Mouse (Mus musculus) heart, adult 2 months (tissue): ENCODE measurements at regions not wholly inside any gene's neighbourhood (a gene's known extent, or its start where the extent isn't known, plus 50 kb on each side); places are given as distances from the start of the nearest gene placed in this dataset.

Experiments used
- DNase-seq, 2 experiments: peaks; one replicate each; pipeline ENCODE4 v3.0.0; 2021
- H3K27ac ChIP-seq: fragments of 200-600 bp; 2 replicates; pipeline ENCODE4 v1.8.1; 2022
- H3K27me3 ChIP-seq: fragments of 200-500 bp; 2 replicates; pipeline ENCODE4 v1.6.1; 2012; ENCODE audit warnings: mild to moderate bottlenecking, low read length, inconsistent platforms, mixed read lengths; ENCODE audit not compliant: control insufficient read depth, insufficient read depth
- H3K36me3 ChIP-seq: fragments of 200-500 bp; 2 replicates; pipeline ENCODE4 v1.6.1; 2012; ENCODE audit warnings: low read length, inconsistent platforms; ENCODE audit not compliant: control insufficient read depth, insufficient read depth
- H3K4me1 ChIP-seq: fragments of 200-500 bp; 2 replicates; pipeline ENCODE4 v1.6.1; 2011; ENCODE audit warnings: low read length; ENCODE audit not compliant: control insufficient read depth, insufficient read depth
- H3K4me3 ChIP-seq: fragments of 200-600 bp; 2 replicates; pipeline ENCODE4 v1.8.1; 2022
- H3K79me2 ChIP-seq: fragments of 200-500 bp; replicated peaks from 2 replicates; pipeline ENCODE4 v1.6.1; 2012; ENCODE audit warnings: mild to moderate bottlenecking, inconsistent platforms, low read length, moderate library complexity, mixed read lengths; ENCODE audit not compliant: control insufficient read depth, insufficient read depth
- H3K9ac ChIP-seq: fragments of 200-500 bp; 2 replicates; pipeline ENCODE4 v1.6.1; 2012; ENCODE audit warnings: low read depth, mild to moderate bottlenecking, control low read depth, inconsistent platforms, low read length, mixed read lengths
- CTCF ChIP-seq: fragments of 200-600 bp; IDR thresholded peaks from 2 replicates; pipeline ENCODE4 v1.8.1; 2022; ENCODE audit warnings: antibody characterized with exemption, mild to moderate bottlenecking, moderate library complexity
- EP300 ChIP-seq: fragments of 200-500 bp; IDR thresholded peaks from 2 replicates; pipeline ENCODE4 v1.6.1; 2011; ENCODE audit warnings: low read depth, low read length, control low read depth; ENCODE audit not compliant: insufficient read depth
- POLR2A ChIP-seq: fragments of 200-500 bp; IDR thresholded peaks from 2 replicates; pipeline ENCODE4 v1.6.1; 2011; ENCODE audit warnings: mild to moderate bottlenecking, low read depth, low read length, control low read depth; ENCODE audit not compliant: insufficient read depth
- WGBS: fragments of 180-500 bp; shearing (Covaris S2); methylation state at CpG from one replicate; pipeline ENCODE4 v1.1.7; 2018; 5-methylcytosine and 5-hydroxymethylcytosine counted together
- intact Hi-C: fragments of 180-260 bp; cut with DNase I; formaldehyde crosslinking; loops from one replicate; pipeline ENCODE4 v1.15.1; 2025

- Histone ChIP-seq H3K4me1 (no peaks in the 10 kb centered on the region), H3K36me3 (no peaks in the 10 kb centered on the region), H3K27me3 (no peaks in the 10 kb centered on the region), H3K79me2 (no peaks in the 10 kb centered on the region), H3K4me3 (no peak overlapping the region), H3K9ac (no peak overlapping the region), H3K27ac (no peak overlapping the region)
- DNase-seq = no peak
- TF ChIP-seq EP300 = no peak
- TF ChIP-seq CTCF = no peak
- TF ChIP-seq POLR2A = no peak
- 72% methylated on average over 9 of the region's 9 CpGs for WGBS
- intact Hi-C loops = no loop called here
These were observed 130.3 kb downstream of the Barhl2 start for GRCm38 (mm10) chr5:106327592-106328150.

- Histone ChIP-seq H3K27ac (no peak overlapping the region), H3K27me3 (no peaks in the 10 kb centered on the region), H3K36me3 (no peaks in the 10 kb centered on the region), H3K9ac (no peak overlapping the region), H3K4me1 (no peaks in the 10 kb centered on the region), H3K79me2 (no peaks in the 10 kb centered on the region), H3K4me3 (no peak overlapping the region)
- intact Hi-C loops = no loop called here
- no peak for DNase-seq
- TF ChIP-seq POLR2A = no peak
- no peak for TF ChIP-seq EP300
- no peak for TF ChIP-seq CTCF
- WGBS = 43% methylated on average over 18 of the region's 18 CpGs
These were observed 135.3 kb downstream of the Barhl2 start for GRCm38 (mm10) chr5:106322574-106323215.

DNA sequence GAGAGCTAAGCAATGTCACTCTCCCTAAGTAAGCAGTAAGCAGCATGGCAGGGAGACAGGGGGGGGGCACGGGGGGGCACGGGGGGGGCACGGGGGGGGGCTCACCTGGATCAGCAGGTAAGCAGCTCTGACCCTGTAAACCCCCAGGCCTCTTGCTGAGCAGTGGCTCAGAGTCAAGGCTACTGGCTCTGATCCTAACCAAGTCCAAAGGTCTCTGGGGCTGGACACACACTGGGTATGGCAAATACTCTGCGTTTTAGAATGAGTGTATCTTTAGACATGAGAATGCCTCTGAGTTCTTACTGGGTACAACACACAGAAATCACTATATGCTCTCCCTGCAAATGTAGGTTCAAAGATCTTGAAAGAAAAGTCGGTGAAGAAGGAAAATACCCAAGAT, 136.5 kb downstream of the Barhl2 start:
- Histone ChIP-seq H3K4me1 (no peaks in the 10 kb centered on the region), H3K4me3 (no peak overlapping the region), H3K79me2 (no peaks in the 10 kb centered on the region), H3K27me3 (no peaks in the 10 kb centered on the region), H3K27ac (no peak overlapping the region), H3K36me3 (no peaks in the 10 kb centered on the region), H3K9ac (no peak overlapping the region)
- DNase-seq = no peak
- TF ChIP-seq CTCF (no peak), POLR2A (no peak), EP300 (no peak)
- WGBS = 40% methylated on average over 5 of the region's 5 CpGs
- intact Hi-C loops = no loop called here

DNA sequence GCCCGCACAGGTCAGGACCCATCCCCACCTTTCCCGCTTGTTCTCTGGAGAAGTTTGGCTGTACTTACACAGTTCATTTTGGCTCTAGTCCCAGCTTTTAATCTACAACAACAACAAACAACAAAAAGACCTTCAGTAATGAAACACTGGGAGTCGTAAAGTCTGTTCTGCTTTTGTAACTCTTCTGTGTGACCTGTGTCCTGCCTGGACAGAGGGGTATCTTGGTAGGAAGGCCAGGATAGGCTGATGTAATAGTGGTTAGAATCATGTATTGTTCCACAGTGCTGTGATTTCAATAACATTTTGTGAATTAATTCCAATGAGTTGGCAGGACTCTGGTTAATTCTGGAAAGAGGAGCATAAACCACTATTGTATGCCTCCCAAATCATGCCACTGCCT, 136.9 kb downstream of the Barhl2 start:
- intact Hi-C loops = no loop called here
- DNase-seq = no peak
- Histone ChIP-seq H3K79me2 (no peaks in the 10 kb centered on the region), H3K36me3 (no peaks in the 10 kb centered on the region), H3K27me3 (no peaks in the 10 kb centered on the region), H3K27ac (no peak overlapping the region), H3K4me3 (no peak overlapping the region), H3K9ac (no peak overlapping the region), H3K4me1 (no peaks in the 10 kb centered on the region)
- 47% methylated on average over 3 of the region's 3 CpGs for WGBS
- TF ChIP-seq CTCF (no peak), POLR2A (no peak), EP300 (no peak)

DNA sequence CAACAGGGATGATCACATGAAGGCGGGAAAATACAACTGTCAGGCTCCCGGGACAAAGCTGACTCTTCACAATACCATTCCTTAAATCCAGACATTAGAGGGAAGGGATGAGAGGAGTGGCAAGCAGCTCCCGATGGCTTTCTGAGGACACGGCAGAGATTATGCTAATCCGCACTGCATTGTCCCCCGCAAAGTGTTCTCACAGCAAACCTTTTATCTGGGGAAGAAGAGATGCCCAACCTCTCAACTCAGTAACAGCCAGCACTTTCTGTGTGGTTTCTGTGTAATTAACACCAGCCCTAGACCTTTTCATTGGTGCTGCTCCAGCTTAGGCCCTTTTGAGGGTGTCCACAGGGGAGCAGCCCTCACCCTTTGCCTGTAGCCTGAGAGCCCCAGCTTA, 137.9 kb downstream of the Barhl2 start:
- H3K27me3 ChIP-seq = no peaks in the 10 kb centered on the region
- H3K36me3 ChIP-seq = no peaks in the 10 kb centered on the region
- DNase-seq = no peak
- no peak overlapping the region for H3K9ac ChIP-seq
- H3K27ac ChIP-seq = no peak overlapping the region
- 56% methylated on average over 6 of the region's 6 CpGs for WGBS
- no peaks in the 10 kb centered on the region for H3K79me2 ChIP-seq
- H3K4me1 ChIP-seq = no peaks in the 10 kb centered on the region
- intact Hi-C loops = no loop called here
- TF ChIP-seq EP300 (no peak), POLR2A (no peak), CTCF (no peak)
- H3K4me3 ChIP-seq = no peak overlapping the region

- no peak overlapping the region for H3K27ac ChIP-seq
- 30% methylated on average over 6 of the region's 6 CpGs for WGBS
- H3K4me1 ChIP-seq = no peaks in the 10 kb centered on the region
- H3K79me2 ChIP-seq = no peaks in the 10 kb centered on the region
- H3K27me3 ChIP-seq = no peaks in the 10 kb centered on the region
- H3K4me3 ChIP-seq = no peak overlapping the region
- H3K9ac ChIP-seq = no peak overlapping the region
- TF ChIP-seq POLR2A (no peak), EP300 (no peak), CTCF (no peak)
- no peaks in the 10 kb centered on the region for H3K36me3 ChIP-seq
- intact Hi-C loops = no loop called here
- no peak for DNase-seq
These were observed 139.7 kb downstream of the Barhl2 start for GRCm38 (mm10) chr5:106318246-106318645.
